8 mouse cellular contexts compared by ENCODE assay signal in the genomic region with DNA sequence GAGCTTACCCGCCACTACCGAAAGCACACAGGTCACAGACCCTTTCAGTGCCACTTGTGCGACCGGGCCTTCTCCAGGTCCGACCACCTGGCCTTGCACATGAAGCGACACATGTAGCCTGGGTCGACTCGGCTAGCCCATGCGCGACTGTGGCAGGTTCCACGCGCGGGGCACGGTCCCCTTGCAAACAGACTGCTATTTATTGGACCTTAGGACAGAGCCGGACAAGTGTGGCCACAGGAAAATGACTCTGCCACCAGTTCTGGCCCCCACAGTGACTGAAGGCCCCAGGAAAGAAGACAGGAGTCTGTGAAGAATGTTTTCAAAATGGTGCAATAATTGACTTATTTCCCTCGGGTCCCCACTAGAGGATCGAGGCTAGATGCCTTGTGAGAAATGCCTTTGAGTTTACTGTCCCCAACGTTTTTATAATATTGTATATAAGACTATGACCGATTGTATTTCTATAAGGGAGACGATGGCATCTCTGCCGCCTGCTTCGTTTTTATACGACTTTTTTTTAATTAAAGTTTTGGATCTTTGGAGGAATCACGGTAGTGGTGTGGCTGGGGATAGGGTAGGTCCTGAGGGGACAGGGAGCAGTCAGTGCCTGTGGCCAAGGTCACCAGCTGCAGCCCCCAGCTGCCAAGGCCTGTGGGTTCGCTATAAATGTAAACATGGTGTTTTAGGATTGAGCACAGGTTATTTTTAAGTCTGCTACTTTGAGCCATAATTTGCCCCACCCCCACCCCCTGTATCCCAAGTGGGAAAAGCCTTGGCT. TPM values are rescaled to one million over a fixed set of nuclear protein-coding genes. Genes with fewer than 3 reads are reported as not detected.
DNase-seq lines count a peak whose midpoint lies in the region; ATAC-seq and TF ChIP-seq lines count a peak whose summit lies in the region.

No protein-coding gene starts in this region.

- TF ChIP-seq CTCF in C2C12 (IDR thresholded peaks at IDR 0.05; ENCODE audit: control insufficient read depth, insufficient read depth, insufficient read length): no peak

- H3ac ChIP-seq in C2C12 (ENCODE audit: control insufficient read depth, insufficient read length, low read depth): peak overlapping the region; percentile 25

- H3K27ac ChIP-seq in forebrain, embryonic 14.5 days (ENCODE audit: low read depth, low read length): no peak overlapping the region
- H3K27ac ChIP-seq in forebrain, embryonic 12.5 days: no peak overlapping the region
- H3K27ac ChIP-seq in hindbrain, embryonic 12.5 days: no peak overlapping the region
- H3K27ac ChIP-seq in lung, embryonic 16.5 days (ENCODE audit: low read length): no peak overlapping the region

- no peak for ATAC-seq in forebrain, embryonic 14.5 days
- ATAC-seq in forebrain, embryonic 12.5 days (ENCODE audit: low FRiP score): no peak
- ATAC-seq in hindbrain, embryonic 12.5 days (ENCODE audit: low FRiP score): no peak
- no peak for ATAC-seq in lung, embryonic 16.5 days (ENCODE audit: low read depth)

- no peak overlapping the region; the same call in 1 of the 2 replicates for H3K9ac ChIP-seq in forebrain, embryonic 14.5 days (ENCODE audit: low read length)
- no peak overlapping the region for H3K9ac ChIP-seq in forebrain, embryonic 12.5 days
- H3K9ac ChIP-seq in hindbrain, embryonic 12.5 days: no peak overlapping the region
- peak overlapping the region; percentile 63; the same call in 1 of the 2 replicates for H3K9ac ChIP-seq in lung, embryonic 16.5 days (ENCODE audit: low read length)

- H3K4me3 ChIP-seq in forebrain, embryonic 14.5 days (ENCODE audit: low read depth, low read length): peak overlapping the region; percentile 49; the same call in 1 of the 2 replicates
- H3K4me3 ChIP-seq in forebrain, embryonic 12.5 days (replicated peaks): no peak overlapping the region
- H3K4me3 ChIP-seq in C2C12 (ENCODE audit: insufficient read depth, poor library complexity, severe bottlenecking): peak overlapping the region; percentile 65
- no peak overlapping the region for H3K4me3 ChIP-seq in hindbrain, embryonic 12.5 days
- H3K4me3 ChIP-seq in lung, embryonic 16.5 days (ENCODE audit: low read length): peak overlapping the region; percentile 70

- H3K36me3 ChIP-seq in forebrain, embryonic 14.5 days (ENCODE audit: control insufficient read depth, insufficient read depth, low read length): no peaks in the 10 kb centered on the region
- no peaks in the 10 kb centered on the region for H3K36me3 ChIP-seq in forebrain, embryonic 12.5 days (replicated peaks)
- H3K36me3 ChIP-seq in C2C12 (ENCODE audit: control insufficient read depth, insufficient read depth): peaks cover 3% of the 10 kb centered on the region
- H3K36me3 ChIP-seq in hindbrain, embryonic 12.5 days: no peaks in the 10 kb centered on the region
- H3K36me3 ChIP-seq in lung, embryonic 16.5 days (ENCODE audit: control insufficient read depth, insufficient read depth, low read length): no peaks in the 10 kb centered on the region

- 0 out of 2 replicates have a peak, but pooled peaks cover 3% of the 10 kb centered on the region for H3K4me1 ChIP-seq in forebrain, embryonic 14.5 days (ENCODE audit: control insufficient read depth, insufficient read depth, low read length)
- H3K4me1 ChIP-seq in forebrain, embryonic 12.5 days: peaks cover 19% of the 10 kb centered on the region
- H3K4me1 ChIP-seq in hindbrain, embryonic 12.5 days: peaks cover 28% of the 10 kb centered on the region
- no peaks in the 10 kb centered on the region; the same call in 1 of the 2 replicates for H3K4me1 ChIP-seq in lung, embryonic 16.5 days (replicated peaks; ENCODE audit: control insufficient read depth, insufficient read depth, low read length)

- DNase-seq in forebrain, embryonic 14.5 days (ENCODE audit: low spot score): no peak
- DNase-seq in cerebellum, adult 8-10 months: no peak
- no peak for DNase-seq in frontal cortex, adult 2 months (ENCODE audit: extremely low spot score in 1 of 2, low spot score in 1 of 2)
- no peak for DNase-seq in ovary, postnatal 14 days (ENCODE audit: low spot score)

- H3K79me2 ChIP-seq in C2C12 (ENCODE audit: control insufficient read depth, insufficient read depth): peaks cover 24% of the 10 kb centered on the region

- peaks cover 35% of the 10 kb centered on the region for H3K27me3 ChIP-seq in forebrain, embryonic 14.5 days (replicated peaks; ENCODE audit: control insufficient read depth, insufficient read depth, low read length)
- H3K27me3 ChIP-seq in forebrain, embryonic 12.5 days: peaks cover 68% of the 10 kb centered on the region
- H3K27me3 ChIP-seq in C2C12 (ENCODE audit: control insufficient read depth, insufficient read depth, insufficient read length): no peaks in the 10 kb centered on the region
- peaks cover 51% of the 10 kb centered on the region for H3K27me3 ChIP-seq in hindbrain, embryonic 12.5 days
- peaks cover 25% of the 10 kb centered on the region for H3K27me3 ChIP-seq in lung, embryonic 16.5 days (ENCODE audit: control insufficient read depth, insufficient read depth, low read depth, low read length)

- WGBS in forebrain, embryonic 14.5 days: 62% methylated on average over 25 of the region's 25 CpGs
- 65% methylated on average over 25 of the region's 25 CpGs for WGBS in forebrain, embryonic 12.5 days
- 60% methylated on average over 25 of the region's 25 CpGs for WGBS in hindbrain, embryonic 12.5 days
- WGBS in lung, embryonic 16.5 days: 53% methylated on average over 25 of the region's 25 CpGs

- H3K9me3 ChIP-seq in forebrain, embryonic 14.5 days (replicated peaks; ENCODE audit: control insufficient read depth, low read length): no peaks in the 10 kb centered on the region
- H3K9me3 ChIP-seq in forebrain, embryonic 12.5 days: no peaks in the 10 kb centered on the region
- no peaks in the 10 kb centered on the region for H3K9me3 ChIP-seq in hindbrain, embryonic 12.5 days (replicated peaks)
- no peaks in the 10 kb centered on the region for H3K9me3 ChIP-seq in lung, embryonic 16.5 days (ENCODE audit: control insufficient read depth, low read length)

- peaks cover 11% of the 10 kb centered on the region for H3K79me3 ChIP-seq in C2C12 (ENCODE audit: low read depth)

- H3K4me2 ChIP-seq in forebrain, embryonic 14.5 days (ENCODE audit: low read length): no peak overlapping the region
- no peak overlapping the region for H3K4me2 ChIP-seq in forebrain, embryonic 12.5 days
- 0 out of 2 replicates have a peak overlapping the region, but pooled peaks have one; percentile 88 for H3K4me2 ChIP-seq in hindbrain, embryonic 12.5 days (replicated peaks)
- H3K4me2 ChIP-seq in lung, embryonic 16.5 days (ENCODE audit: low read depth, low read length): peak overlapping the region; percentile 74

TF ChIP-seq in C2C12, 6 proteins besides CTCF, POLR2A, EP300 and RAD21:
- TF ChIP-seq CEBPB (IDR thresholded peaks at IDR 0.05; ENCODE audit: low read depth): no peak
- TF ChIP-seq MYOG (IDR thresholded peaks at IDR 0.05; ENCODE audit: control insufficient read depth, extremely low read depth, insufficient read length): no peak
- TF ChIP-seq FOSL1 (IDR thresholded peaks at IDR 0.05; ENCODE audit: insufficient read depth, low read length, poor library complexity, severe bottlenecking): no peak
- no peak for TF ChIP-seq MAX (IDR thresholded peaks at IDR 0.05)
- no peak for TF ChIP-seq MYOD1 (IDR thresholded peaks at IDR 0.05; ENCODE audit: control insufficient read depth, insufficient read length, low read depth)
- TF ChIP-seq USF1 (IDR thresholded peaks at IDR 0.05; ENCODE audit: low read depth): no peak

RNA-seq across cellular contexts. Expression of a gene that starts 2.2 kb away (rescaled TPM):
- polyA plus RNA-seq in forebrain, embryonic 14.5 days (2014; fragmentation: Nextera tagmentation; extraction: Ambion mirVana): 3.7 and 4.2 TPM in 2 replicates
- 4.6 and 5.0 TPM in 2 replicates for polyA plus RNA-seq in forebrain, embryonic 12.5 days (2016; fragmentation: Nextera tagmentation; extraction: Ambion mirVana)
- 9.9 TPM for polyA plus RNA-seq in C2C12 (2012; fragmentation: generic; extraction: Trizol)
- polyA plus RNA-seq in hindbrain, embryonic 12.5 days (2016; fragmentation: Nextera tagmentation; extraction: Ambion mirVana): 9.4 and 10.3 TPM in 2 replicates
- polyA plus RNA-seq in lung, embryonic 16.5 days (2015; fragmentation: Nextera tagmentation; extraction: Ambion mirVana): 11.7 and 12.9 TPM in 2 replicates
- 10.3 and 18.3 TPM in 2 replicates for polyA plus RNA-seq in frontal cortex, adult 2 months (2012; rRNA removed)

RNA-seq across cellular contexts. Expression of a gene that starts 15.9 kb away (rescaled TPM):
- polyA plus RNA-seq in forebrain, embryonic 14.5 days (2014; fragmentation: Nextera tagmentation; extraction: Ambion mirVana): 24.8 and 31.0 TPM in 2 replicates
- polyA plus RNA-seq in forebrain, embryonic 12.5 days (2016; fragmentation: Nextera tagmentation; extraction: Ambion mirVana): 34.4 and 36.6 TPM in 2 replicates
- 107 TPM for polyA plus RNA-seq in C2C12 (2012; fragmentation: generic; extraction: Trizol)
- polyA plus RNA-seq in hindbrain, embryonic 12.5 days (2016; fragmentation: Nextera tagmentation; extraction: Ambion mirVana): 19.1 and 21.2 TPM in 2 replicates
- 33.3 and 34.5 TPM in 2 replicates for polyA plus RNA-seq in lung, embryonic 16.5 days (2015; fragmentation: Nextera tagmentation; extraction: Ambion mirVana)
- polyA plus RNA-seq in frontal cortex, adult 2 months (2012; rRNA removed): 3.7 and 6.4 TPM in 2 replicates

Comparison
In these comparisons a context has a peak if more than half of its experiments do, and no peak if none do; other contexts are left out.
1. H3K4me3 ChIP-seq: peak in forebrain, embryonic 14.5 days (single experiment), C2C12 (single experiment) and lung, embryonic 16.5 days (single experiment); none in forebrain, embryonic 12.5 days (single experiment) and hindbrain, embryonic 12.5 days (single experiment).
2. H3K4me2 ChIP-seq: peak in hindbrain, embryonic 12.5 days (single experiment) and lung, embryonic 16.5 days (single experiment); none in forebrain, embryonic 14.5 days (single experiment) and forebrain, embryonic 12.5 days (single experiment).